Mouse (Mus musculus): Measurements from ENCODE around the gene Tnks2.

The Tnks2 gene

GRCm38 (mm10) chr19:36932613-36933012 is 98.6 kb downstream of the Tnks2 start:
- DNase-seq (ENCODE audit: low read depth, low spot score) = no peak

- no peak for DNase-seq (ENCODE audit: low read depth, low spot score)
Observed at GRCm38 (mm10) chr19:36936285-36936684, 102.3 kb downstream of the Tnks2 start.

- DNase-seq (ENCODE audit: low read depth, low spot score) = no peak
Observed at GRCm38 (mm10) chr19:36938008-36938407, 104.0 kb downstream of the Tnks2 start.

- DNase-seq (ENCODE audit: low read depth, low spot score) = no peak
Observed at GRCm38 (mm10) chr19:36940064-36940463, 106.0 kb downstream of the Tnks2 start.
